9 mouse cellular contexts compared by ENCODE assay signal in genomic region chr4:63158961-63159592, GRCm38 (mm10). TPM values are rescaled to one million over a fixed set of nuclear protein-coding genes. Genes with fewer than 3 reads are reported as not detected.
DNase-seq lines count a peak whose midpoint lies in the region; ATAC-seq lines count a peak whose summit lies in the region.
"Had no signal": no experiment of that assay in that cellular context is flagged by ENCODE, and none has a peak within 500 bp of the region (broad histone marks: within the 10 kb centered on the region; RNA-seq: fewer than 3 reads in every experiment).

No protein-coding gene starts in this region.

- no peaks in the 10 kb centered on the region for H3K9me3 ChIP-seq in hindbrain, embryonic 13.5 days

- peak; percentile 92 for ATAC-seq in hindbrain, embryonic 13.5 days (ENCODE audit: low FRiP score)

- H3K36me3 ChIP-seq in hindbrain, embryonic 13.5 days: no peaks in the 10 kb centered on the region

- peak; percentile 93 for DNase-seq in NIH3T3 (ENCODE audit: low read depth)
- DNase-seq in cerebellum, postnatal 10 days: peak; percentile 96 to 97
- peak; percentile 54 to 79 for DNase-seq in frontal cortex, postnatal 25 days (ENCODE audit: low spot score in 2 of 2)
- peak; percentile 77 to 90 for DNase-seq in layer of hippocampus, postnatal 14 days (ENCODE audit: low spot score in 2 of 2)
- DNase-seq in lung, postnatal 14 days: peak; percentile 89
- peak; percentile 83 to 92 for DNase-seq in right cerebral cortex, adult 2 months (ENCODE audit: low spot score in 2 of 2)
- peak; percentile 51 for DNase-seq in urinary bladder, adult 2 months (ENCODE audit: low spot score)

- WGBS in hindbrain, embryonic 13.5 days: 22% methylated on average over 5 of the region's 5 CpGs

- H3K4me1 ChIP-seq in hindbrain, embryonic 13.5 days (replicated peaks): no peaks in the 10 kb centered on the region

- no peak overlapping the region for H3K27ac ChIP-seq in hindbrain, embryonic 13.5 days
- H3K27ac ChIP-seq: macrophage had no signal

- H3K9ac ChIP-seq in hindbrain, embryonic 13.5 days: no peak overlapping the region

- H3K4me2 ChIP-seq in hindbrain, embryonic 13.5 days: no peak overlapping the region

- no peak overlapping the region for H3K4me3 ChIP-seq in hindbrain, embryonic 13.5 days

- H3K27me3 ChIP-seq in hindbrain, embryonic 13.5 days: no peaks in the 10 kb centered on the region

RNA-seq across cellular contexts. Expression of gene Ambp, which starts 4.5 kb away (rescaled TPM):
- 0.92 TPM in 1 of 2 replicates, not detected in the other for polyA plus RNA-seq in hindbrain, embryonic 13.5 days (2015; fragmentation: Nextera tagmentation; extraction: Ambion mirVana)
- total RNA-seq in layer of hippocampus, postnatal 14 days (2021): not detected
- 0.80 and 2.7 TPM in 2 replicates for polyA plus RNA-seq in urinary bladder, adult 2 months (2012; rRNA removed)
- polyA plus RNA-seq: macrophage had no signal

RNA-seq across cellular contexts. Expression of gene Kif12, which starts 12.9 kb away (rescaled TPM):
- not detected in 2 replicates for polyA plus RNA-seq in hindbrain, embryonic 13.5 days (2015; fragmentation: Nextera tagmentation; extraction: Ambion mirVana)
- not detected for total RNA-seq in layer of hippocampus, postnatal 14 days (2021)
- polyA plus RNA-seq in urinary bladder, adult 2 months (2012; rRNA removed): not detected in 2 replicates
- polyA plus RNA-seq: macrophage had no signal

RNA-seq across cellular contexts. Expression of gene Col27a1, which starts 54.7 kb away (rescaled TPM):
- 2.1 and 2.4 TPM in 2 replicates for polyA plus RNA-seq in hindbrain, embryonic 13.5 days (2015; fragmentation: Nextera tagmentation; extraction: Ambion mirVana)
- 1 to 10 TPM; 3.1 to 3.8 TPM for total RNA-seq in layer of hippocampus, postnatal 14 days (2021)
- polyA plus RNA-seq in urinary bladder, adult 2 months (2012; rRNA removed): 12.3 and 13.3 TPM in 2 replicates
